Mouse (Mus musculus) liver, postnatal 0 days (tissue): Measurements from ENCODE around the gene Ccdc85a.

ENCODE experiments used
- CTCF ChIP-seq: sonication (generic); IDR thresholded peaks from 2 replicates; pipeline ENCODE4 v1.5.1; 2016; ENCODE audit warnings: antibody characterized with exemption, low read depth
- EP300 ChIP-seq: IDR thresholded peaks from 2 replicates; pipeline ENCODE4 v1.6.1; 2016; ENCODE audit warnings: antibody characterized with exemption, low read depth, mild to moderate bottlenecking

- TF ChIP-seq EP300 (no peak), CTCF (no peak)
These were observed 107.0 kb downstream of the Ccdc85a start for GRCm38 (mm10) chr11:28477088-28477487.
